Mouse (Mus musculus): ENCODE measurements around the gene Gm37240. TPM values are rescaled to one million over a fixed set of nuclear protein-coding genes. Genes with fewer than 3 reads are reported as not detected.

The Gm37240 gene
- total RNA-seq, 2 experiments from 2014 or later = 1.4 to 2.4 TPM

DNA sequence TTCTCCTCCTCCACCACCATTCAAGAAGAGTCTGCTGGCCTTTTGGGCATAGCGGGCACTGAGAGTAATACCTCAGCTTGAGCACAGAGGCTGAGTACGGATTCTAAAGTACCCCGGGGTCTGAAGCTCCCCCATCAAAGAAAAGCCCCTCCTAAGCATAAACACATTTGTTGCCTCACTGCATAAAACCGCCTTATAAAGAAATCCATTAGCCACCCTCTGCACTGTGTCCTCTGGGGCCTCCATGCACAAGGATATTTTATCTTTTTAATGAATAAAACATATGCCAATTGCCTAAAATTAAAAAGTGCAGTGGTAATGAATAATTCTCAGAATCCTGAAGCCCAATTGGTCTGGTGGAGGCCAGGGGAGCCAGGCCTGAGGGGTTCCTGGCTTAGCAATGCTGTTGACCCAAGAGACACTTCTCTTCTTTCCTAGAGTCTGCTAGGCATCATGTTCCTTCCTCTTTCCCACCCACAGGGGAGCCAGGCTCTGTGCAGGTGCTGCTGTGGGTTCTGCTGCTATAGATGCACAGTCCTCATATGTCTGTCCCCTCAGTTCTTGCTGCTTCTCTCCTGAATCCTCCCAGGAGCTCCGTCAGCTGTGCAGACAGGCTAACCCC, 463.8 kb downstream of the Gm37240 start:
- no peak for DNase-seq (ENCODE audit: low spot score in 2 of 2)
- Histone ChIP-seq H3K4me3 (no peak overlapping the region), H3K27ac (no peak overlapping the region)
- no peak for TF ChIP-seq CTCF (conservative IDR thresholded peaks at IDR 0.05)

DNA sequence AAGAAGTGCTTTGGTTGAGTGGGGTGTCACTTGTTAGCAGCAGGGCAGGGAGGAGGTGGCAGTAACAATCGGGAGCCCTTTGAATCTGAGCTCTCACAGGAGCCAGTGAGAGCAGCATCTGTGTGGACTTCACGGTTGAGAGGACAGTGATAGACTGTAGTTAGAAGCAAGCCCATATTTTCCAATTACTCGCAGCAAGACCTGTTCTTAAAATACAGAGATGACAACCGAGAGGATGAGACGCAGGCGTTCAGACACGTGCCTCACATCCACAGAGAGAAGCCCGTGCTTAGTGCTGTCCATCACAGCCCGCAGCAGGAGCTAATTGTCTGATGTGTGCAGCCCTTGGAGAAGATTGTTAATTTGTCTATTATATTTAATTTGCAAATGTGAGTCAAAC, 465.9 kb downstream of the Gm37240 start:
- Histone ChIP-seq H3K27ac (no peak overlapping the region; the same call in 1 of the 2 replicates), H3K4me3 (no peak overlapping the region)
- no peak for DNase-seq (ENCODE audit: low spot score in 2 of 2)
- no peak for TF ChIP-seq CTCF (conservative IDR thresholded peaks at IDR 0.05)

DNA sequence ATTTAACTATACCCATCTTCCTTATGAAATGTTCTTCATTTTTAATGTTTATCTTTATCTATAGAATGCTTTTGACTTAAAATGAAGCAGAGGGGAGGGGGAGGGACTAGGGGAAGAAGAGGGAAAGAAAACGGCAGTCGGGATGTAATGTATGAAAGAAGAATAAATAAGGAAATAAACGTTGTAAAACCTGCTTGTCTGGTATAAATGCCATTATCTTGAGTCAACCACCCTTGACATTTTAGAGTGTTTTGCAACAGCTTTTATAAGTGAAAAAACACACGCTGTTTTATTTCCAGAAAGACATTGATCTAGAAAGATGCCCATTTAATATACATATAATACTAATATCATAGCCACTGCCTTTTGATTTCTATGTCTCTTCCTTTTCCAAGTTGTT, 469.7 kb downstream of the Gm37240 start:
- TF ChIP-seq CTCF (conservative IDR thresholded peaks at IDR 0.05) = no peak
- H3K4me3 ChIP-seq = no peak overlapping the region
- DNase-seq (ENCODE audit: low spot score in 2 of 2) = no peak
- no peak overlapping the region for H3K27ac ChIP-seq

DNA sequence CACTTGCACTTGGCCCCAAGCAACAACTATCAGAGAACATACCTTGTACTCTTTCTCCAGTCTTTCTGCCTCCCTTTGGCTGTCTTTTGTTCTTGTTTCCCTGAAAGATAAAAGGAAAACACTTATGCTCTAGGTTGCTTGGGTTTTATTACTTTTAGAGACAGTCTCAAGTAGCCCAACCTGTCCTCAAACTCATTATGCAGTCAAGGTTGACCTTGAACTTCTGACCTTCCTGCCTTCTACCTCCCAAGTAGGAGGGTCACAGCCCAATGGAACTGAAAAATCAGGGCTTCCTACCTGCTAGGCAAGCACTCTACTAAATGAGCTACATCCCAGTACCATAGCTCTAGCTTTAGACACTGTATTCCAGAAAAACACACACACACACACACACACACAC, 488.5 kb downstream of the Gm37240 start:
- H3K4me3 ChIP-seq = no peak overlapping the region
- no peak for TF ChIP-seq CTCF (conservative IDR thresholded peaks at IDR 0.05)
- DNase-seq (ENCODE audit: low spot score in 2 of 2) = no peak
- no peak overlapping the region for H3K27ac ChIP-seq

DNA sequence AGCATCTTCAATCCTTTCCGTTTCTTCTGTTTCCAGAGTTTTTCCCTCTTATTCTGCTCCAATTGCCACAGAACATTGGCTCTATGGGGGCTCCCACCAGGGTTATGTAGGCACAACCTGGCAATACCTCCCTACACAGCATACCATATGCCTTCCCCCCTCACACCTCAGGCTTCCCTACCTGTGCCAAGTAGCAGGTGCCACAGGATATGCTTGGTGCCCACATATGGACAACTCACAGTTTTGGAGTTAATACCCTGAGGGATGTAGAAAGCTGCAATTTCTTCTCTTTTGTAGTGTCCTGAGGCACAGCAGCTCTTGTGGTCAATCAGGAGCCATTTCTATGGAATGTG, 488.9 kb downstream of the Gm37240 start:
- Histone ChIP-seq H3K27ac (no peak overlapping the region), H3K4me3 (no peak overlapping the region)
- DNase-seq (ENCODE audit: low spot score in 2 of 2) = no peak
- TF ChIP-seq CTCF (conservative IDR thresholded peaks at IDR 0.05) = no peak

DNA sequence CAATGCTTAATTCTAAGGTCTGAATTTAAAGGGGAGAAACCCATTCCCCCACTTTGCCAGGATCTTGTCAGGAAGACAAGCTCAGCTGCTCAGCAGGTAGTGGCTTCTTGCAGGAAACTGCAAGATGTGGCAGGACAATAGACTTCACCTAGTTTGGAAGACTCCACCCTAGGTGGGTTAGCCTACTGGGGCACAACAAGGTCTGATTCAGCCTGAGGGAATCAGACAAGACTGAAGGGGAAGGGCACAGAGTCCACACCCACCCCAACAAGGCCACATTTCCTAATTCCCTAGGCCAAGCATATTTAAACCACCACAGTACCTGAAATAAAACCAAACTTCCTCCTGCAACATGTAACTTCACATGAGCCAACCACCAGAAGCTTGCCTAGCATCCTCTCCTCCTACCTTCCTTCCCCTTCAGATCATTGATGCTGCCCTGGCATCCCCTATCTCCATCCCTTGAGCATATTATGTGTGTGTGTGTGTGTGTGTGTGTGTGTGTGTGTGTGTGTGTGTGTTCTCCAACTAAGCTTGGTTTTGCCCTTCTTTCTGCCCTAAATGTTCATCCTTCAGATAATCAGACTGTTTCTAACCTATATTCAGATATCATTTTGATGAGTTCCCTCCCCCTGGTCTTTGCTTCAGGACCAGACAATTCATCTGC, 489.4 kb downstream of the Gm37240 start:
- H3K27ac ChIP-seq = no peak overlapping the region
- no peak for TF ChIP-seq CTCF (conservative IDR thresholded peaks at IDR 0.05)
- H3K4me3 ChIP-seq = no peak overlapping the region
- DNase-seq (ENCODE audit: low spot score in 2 of 2) = no peak

DNA sequence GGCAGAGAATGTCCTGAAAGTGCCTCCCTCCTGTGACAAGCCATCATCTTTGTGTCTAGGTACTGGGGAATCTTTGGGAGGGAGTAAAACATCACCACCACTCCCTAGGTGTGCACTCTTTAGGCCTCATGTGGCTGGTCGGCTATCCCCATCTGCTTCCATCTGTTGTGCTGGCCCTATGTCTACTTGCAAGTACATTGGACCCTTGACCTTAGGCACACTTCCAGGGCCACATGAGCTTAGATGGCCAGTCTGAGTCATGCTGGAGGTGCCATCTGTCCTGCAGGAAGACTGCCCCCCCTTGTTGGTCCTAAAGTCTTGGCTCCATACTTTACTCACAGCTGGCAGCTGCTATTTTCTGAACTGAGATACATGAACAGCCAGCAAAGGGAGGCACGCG, 493.9 kb downstream of the Gm37240 start:
- TF ChIP-seq CTCF (conservative IDR thresholded peaks at IDR 0.05) = no peak
- DNase-seq (ENCODE audit: low spot score in 2 of 2) = no peak
- no peak overlapping the region for H3K27ac ChIP-seq
- no peak overlapping the region for H3K4me3 ChIP-seq

DNA sequence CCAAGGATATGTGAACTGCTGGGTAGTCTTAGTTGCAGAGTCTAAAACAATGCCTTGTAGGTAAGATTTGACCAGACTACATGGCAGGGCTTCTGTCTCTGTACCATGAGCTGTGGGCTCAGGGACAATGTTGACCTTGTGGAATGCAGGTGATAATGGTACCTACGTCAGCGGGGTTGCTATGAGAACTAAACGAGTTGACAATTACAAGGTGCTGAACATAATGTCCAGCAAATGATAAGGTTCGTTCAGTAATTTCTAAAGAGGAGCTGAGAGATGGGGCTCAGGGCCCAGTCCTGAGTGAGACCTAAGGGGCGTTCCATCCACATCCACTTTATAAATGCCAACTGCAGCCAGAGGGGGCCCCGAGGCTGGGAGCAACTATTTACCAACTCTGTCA, 495.6 kb downstream of the Gm37240 start:
- DNase-seq (ENCODE audit: low spot score in 2 of 2) = no peak
- Histone ChIP-seq H3K4me3 (no peak overlapping the region), H3K27ac (peak overlapping the region; percentile 76)
- TF ChIP-seq CTCF (conservative IDR thresholded peaks at IDR 0.05) = no peak

DNA sequence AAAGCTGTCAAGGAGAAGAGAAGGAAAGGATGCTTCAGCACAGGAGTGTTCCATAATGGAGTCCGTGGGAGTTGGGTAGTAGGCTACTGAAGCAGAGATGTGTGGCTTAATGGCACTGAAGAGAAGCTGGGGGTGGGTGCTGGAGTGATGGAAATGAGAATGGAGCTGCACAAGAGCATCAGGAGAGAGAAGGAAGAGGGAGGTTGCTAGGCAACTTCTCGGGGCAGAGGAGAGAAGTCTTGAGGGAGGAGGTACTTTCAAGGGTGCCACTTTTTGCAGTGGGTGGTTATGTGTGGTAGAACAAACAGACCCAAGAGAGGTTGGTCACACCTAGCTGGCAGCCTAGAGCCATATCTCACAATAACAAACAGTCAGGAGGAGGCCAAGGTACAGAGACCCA, 496.2 kb downstream of the Gm37240 start:
- no peak overlapping the region for H3K4me3 ChIP-seq
- no peak for TF ChIP-seq CTCF (conservative IDR thresholded peaks at IDR 0.05)
- peak in 1 of 2 experiments; percentile 81 for DNase-seq (ENCODE audit: low spot score in 2 of 2)
- H3K27ac ChIP-seq = peak overlapping the region; percentile 76

DNA sequence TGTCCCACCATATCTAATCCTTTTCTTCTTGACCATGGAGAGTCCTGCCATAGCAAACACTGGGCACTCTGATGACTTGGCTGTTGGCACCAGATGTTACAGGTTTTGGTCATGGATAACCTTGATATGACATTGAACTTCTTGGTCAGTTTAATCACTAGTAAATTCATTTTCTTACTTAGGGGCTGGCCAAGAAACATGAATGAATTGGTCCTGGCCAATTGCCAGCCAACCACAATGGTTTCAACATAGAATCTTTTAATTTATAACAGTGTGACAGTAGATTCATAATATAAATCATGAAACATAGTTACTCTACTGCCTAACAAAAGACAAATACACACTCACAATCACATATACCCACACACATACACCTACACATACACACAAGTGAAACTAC, 501.9 kb downstream of the Gm37240 start:
- no peak for DNase-seq (ENCODE audit: low spot score in 2 of 2)
- Histone ChIP-seq H3K27ac (no peak overlapping the region), H3K4me3 (no peak overlapping the region)
- TF ChIP-seq CTCF (conservative IDR thresholded peaks at IDR 0.05) = no peak

DNA sequence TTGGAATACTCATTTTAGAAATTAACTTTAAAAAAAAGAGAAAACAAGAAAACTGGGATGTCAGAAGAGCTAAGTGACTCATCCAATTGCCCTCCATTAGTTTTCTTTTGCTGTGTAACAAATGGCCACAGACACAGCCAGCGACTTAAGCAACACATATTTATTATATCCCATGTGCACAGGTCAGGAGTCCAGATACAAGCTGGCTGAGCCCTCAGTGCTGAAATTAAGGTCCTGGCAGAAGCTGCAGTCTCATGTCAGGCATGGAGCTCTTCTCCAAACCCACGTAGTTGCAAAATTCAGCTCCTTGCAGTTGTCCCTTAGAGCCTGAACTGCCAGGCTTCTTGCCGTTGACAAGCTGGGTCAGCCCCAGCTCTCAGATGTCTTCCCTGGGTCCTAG, 504.0 kb downstream of the Gm37240 start:
- Histone ChIP-seq H3K4me3 (no peak overlapping the region), H3K27ac (no peak overlapping the region)
- no peak for TF ChIP-seq CTCF (conservative IDR thresholded peaks at IDR 0.05)
- no peak for DNase-seq (ENCODE audit: low spot score in 2 of 2)

DNA sequence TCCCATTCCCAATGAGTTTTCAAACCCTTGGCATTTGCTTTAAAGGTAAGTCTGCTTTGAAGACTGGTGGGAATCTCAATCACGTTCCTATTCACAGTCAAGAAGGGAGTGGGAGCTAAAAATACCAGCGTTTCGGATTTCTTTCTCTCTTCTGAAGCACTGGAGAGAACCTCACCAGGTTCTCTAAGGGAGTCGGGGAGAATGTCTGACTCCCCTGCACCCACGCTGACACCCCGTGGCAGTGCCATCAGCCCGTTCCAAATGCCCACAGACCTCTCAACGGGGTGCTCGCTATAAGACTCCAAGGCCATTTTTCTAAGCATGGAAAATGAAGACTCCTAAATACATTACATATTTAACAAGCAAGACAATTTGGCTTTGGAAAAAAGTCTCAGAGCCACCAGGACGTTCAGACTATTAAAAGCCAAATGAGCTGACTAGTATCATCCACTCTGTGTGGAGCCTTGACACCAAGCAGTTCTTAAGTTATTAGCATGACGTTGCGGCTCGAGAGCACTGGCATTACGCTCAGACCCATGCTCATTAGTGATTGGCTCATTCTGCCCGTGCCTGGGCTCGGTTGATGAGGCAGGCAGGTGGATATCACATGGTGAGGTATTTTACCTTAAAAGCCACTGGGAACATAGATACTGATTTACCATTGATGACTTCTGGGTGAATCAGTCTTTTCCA, 508.5 kb downstream of the Gm37240 start:
- no peak for DNase-seq (ENCODE audit: low spot score in 2 of 2)
- no peak for TF ChIP-seq CTCF (conservative IDR thresholded peaks at IDR 0.05)
- Histone ChIP-seq H3K4me3 (no peak overlapping the region), H3K27ac (peak overlapping the region; percentile 86)

DNA sequence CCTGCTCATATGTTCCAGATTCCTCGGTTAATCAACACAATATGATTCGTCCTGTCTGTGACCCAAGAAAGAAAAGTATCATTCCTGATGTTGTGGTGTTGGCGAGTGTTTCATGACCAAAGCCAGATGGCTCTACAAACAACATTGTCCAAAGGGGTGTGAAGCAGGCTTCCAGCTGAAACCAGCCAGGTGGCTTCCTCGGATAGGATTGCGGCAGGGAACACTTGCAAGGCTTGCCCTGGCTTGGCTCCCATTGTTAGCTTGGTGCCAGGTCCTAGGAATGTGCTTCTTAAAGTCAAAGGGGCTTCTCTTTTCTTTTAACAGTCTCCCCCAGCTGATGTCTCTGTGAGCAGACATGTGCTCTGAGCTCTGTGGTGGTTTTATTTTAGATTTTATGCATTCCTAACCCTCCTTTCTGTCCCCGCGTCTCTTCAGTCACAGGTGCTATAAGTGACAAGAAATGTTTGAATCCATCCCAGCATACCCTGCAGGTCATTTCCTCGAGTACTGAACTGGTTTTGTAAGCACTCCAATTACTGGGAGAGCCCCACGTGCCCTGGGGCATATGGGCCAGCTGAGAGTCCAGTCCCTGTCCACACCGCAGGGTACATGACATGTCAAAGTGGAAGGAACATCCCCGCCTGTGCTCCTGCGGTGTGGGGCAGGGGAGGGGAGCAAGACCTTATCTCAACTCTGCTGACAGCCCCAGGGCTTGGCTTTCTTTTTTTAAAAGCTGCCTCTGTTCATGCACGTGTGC, 509.2 kb downstream of the Gm37240 start:
- Histone ChIP-seq H3K4me3 (no peak overlapping the region), H3K27ac (peak overlapping the region; percentile 86)
- no peak for DNase-seq (ENCODE audit: low spot score in 2 of 2)
- no peak for TF ChIP-seq CTCF (conservative IDR thresholded peaks at IDR 0.05)
